Mouse (Mus musculus): Measurements from ENCODE around the gene Nav2.

Nav2 gene

GRCm38 (mm10) chr7:49398020-49398516 is 489.6 kb downstream of the Nav2 start:
- DNase-seq (ENCODE audit: low spot score) = no peak

DNA sequence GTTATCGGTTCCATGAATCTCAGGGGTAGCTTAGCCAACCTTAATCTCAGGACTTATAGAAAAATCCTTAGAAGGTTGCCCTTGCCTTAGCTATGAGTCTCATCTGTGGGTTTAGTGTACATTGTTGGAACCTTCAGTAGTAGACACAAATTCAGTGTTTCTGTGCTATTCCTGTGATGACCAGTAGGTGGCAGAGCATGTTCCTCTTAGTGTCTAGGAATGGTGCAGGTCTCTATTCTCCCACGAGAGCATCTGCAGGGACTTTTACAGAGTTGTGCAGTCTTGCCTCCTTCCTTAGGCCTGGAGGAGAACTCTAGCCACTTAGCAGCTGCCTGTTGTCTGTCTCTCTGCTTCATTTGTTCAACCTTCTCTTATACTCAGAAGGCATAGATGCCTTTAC is 490.8 kb downstream of the Nav2 start:
- peak; percentile 61 for DNase-seq (ENCODE audit: low spot score)

DNA sequence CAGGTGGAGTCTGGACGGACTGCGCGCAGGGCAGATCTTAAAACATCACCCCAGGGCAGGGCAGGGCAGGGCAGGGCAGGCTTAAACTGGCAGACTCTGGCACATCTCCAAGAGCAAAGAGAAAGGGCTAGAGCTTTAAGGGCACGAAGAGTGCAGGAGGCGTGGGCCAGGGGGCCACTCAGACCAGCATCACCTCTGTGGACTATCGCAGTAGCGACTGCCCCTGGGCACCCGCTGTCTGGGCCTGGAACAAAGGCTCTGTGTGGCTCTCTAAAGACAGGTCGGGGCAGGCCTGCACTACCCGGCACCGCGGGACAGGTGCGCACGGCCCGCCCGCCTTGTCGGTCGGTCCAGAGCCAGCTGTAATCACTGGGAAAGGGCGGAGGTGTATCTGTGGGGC is 491.9 kb downstream of the Nav2 start:
- no peak for DNase-seq (ENCODE audit: low spot score)

DNA sequence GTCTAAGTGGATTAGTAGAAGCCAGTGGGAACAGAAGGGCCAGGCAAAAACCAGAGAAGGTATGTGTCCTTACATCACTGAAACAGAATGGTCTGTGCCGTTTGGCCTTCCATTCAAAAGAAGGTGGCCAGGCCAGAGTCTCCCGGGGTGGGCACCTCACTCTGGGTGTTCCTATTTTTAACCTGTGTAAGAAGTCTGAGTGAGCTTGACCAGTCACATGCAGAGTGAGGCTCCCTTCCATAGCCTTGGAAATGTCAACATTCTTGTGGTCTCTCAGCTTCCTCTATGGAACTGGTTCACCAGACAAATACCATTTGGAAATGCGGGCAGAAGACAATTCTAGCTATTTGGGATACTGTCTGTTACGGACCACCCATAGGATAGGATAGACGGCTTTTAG is 494.0 kb downstream of the Nav2 start:
- DNase-seq (ENCODE audit: low spot score) = no peak

- DNase-seq (ENCODE audit: low spot score) = no peak
Observed at GRCm38 (mm10) chr7:49407688-49408087, 499.2 kb downstream of the Nav2 start.

DNA sequence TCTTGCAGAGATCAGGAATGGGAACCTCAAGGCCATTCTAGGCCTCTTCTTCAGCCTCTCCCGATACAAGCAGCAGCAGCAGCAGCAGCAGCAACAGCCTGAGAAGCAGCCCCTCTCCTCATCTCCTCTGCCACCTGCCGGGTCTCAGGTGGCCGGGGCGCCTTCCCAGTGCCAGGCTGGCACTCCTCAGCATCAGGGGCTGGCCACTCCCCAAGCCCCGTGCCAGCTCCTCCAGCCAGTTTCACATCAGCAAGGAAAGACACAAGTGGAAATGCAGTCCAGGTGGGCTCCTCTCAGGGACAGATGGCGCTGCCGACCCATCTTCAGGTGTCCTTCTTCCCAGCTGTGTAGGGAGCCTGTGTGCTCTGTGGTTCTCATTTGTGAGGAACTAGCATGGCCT is 500.1 kb downstream of the Nav2 start:
- DNase-seq (ENCODE audit: low spot score) = no peak

DNA sequence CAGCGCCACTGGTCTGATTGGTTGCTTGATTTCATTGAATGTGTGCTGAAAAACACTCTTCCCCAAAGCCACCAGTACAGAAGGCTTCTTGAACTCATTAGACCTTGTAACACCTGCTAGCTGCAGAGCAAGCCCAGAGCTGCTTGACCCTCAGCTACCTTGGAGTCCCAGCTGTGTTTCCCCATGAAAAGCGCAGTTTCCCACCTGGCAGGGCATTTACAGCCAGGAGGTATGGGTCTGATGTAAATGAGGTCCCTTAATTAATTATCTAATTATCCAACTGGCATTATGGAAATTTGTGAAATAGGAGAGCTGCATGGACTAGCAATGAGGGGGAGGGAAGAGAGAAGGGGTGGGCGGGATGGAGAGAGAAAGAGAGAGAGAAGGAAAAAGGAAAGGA is 500.7 kb downstream of the Nav2 start:
- DNase-seq (ENCODE audit: low spot score) = no peak

DNA sequence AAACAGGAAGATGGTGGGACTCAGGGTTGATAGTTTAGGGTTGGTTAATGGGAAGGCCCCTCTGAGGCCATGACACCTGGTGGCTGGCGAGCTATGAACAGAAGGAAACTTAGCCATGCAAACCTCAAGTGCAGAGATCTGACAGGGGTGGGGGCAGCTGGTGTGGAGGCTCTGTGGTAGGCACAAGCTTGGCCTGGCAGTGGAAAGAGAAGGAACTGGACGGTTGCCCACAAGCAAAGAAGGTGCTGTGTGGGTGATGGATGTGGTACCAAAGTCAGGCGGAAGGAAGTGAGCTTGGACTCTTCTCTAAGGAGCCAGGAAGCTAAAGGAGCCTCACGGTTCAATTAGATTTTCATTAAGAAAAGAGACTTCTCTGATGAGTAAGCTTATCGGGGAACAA is 501.7 kb downstream of the Nav2 start:
- no peak for DNase-seq (ENCODE audit: low spot score)

DNA sequence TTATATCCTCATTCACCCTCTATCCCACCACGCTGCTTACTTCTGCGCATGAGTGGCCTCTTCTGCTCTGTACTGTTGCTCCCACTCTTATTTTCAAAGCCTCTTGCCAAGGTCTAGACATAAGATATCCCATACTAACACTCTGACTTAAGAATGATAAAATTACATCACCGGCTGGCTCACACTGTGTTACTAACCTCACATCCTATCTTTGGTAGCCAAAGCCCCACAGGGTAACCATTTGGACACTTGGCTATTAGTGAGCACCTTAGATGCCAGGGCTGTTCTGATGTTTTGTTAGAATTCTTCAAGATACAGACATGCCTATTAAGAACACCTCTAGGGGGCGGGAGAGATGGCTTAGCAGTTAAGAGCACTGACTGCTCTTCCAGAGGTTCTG is 502.4 kb downstream of the Nav2 start:
- DNase-seq (ENCODE audit: low spot score) = no peak

DNA sequence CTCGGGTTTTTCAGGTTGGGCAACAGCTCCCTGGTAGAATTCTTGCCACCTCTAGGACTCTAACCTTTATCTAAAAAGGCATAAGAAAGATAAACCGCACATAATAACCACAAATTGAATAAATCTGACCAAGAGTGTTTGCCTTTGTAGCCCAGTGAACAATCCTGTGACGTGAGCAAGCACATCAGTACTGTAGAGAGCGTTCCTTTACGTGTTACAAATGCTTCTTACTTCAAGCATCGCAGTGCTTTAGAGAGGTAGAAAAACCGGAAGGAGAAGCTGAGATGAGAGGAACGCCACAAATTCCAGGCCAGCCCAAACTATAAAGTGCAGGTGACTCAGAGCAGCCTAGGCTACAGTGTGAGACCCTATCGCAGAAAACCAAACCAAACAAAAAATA is 503.3 kb downstream of the Nav2 start:
- no peak for DNase-seq (ENCODE audit: low spot score)

- no peak for DNase-seq (ENCODE audit: low spot score)
Observed at GRCm38 (mm10) chr7:49415131-49415530, 506.6 kb downstream of the Nav2 start.

GRCm38 (mm10) chr7:49415716-49416115 is 507.2 kb downstream of the Nav2 start:
- DNase-seq (ENCODE audit: low spot score) = no peak

DNA sequence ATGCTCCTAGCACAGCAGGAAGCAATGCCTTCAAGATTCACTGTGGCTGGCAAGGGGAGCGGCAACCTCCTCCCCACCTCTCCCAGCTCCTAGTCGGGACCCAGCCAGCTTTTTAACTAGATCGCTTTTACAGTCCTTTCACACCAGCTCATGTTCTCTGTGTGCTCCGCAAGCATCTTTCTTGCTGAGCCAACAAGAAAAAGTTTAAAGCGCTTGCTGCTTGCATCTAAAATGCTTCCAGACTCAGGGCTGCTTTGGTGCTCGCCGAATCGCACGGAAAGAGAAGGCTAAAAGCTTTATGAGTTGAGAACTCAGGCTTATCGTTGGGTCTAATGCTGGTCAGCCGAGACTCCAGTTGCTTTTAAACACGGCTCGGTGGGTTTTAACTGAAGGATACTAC is 510.3 kb downstream of the Nav2 start:
- no peak for DNase-seq (ENCODE audit: low spot score)

DNA sequence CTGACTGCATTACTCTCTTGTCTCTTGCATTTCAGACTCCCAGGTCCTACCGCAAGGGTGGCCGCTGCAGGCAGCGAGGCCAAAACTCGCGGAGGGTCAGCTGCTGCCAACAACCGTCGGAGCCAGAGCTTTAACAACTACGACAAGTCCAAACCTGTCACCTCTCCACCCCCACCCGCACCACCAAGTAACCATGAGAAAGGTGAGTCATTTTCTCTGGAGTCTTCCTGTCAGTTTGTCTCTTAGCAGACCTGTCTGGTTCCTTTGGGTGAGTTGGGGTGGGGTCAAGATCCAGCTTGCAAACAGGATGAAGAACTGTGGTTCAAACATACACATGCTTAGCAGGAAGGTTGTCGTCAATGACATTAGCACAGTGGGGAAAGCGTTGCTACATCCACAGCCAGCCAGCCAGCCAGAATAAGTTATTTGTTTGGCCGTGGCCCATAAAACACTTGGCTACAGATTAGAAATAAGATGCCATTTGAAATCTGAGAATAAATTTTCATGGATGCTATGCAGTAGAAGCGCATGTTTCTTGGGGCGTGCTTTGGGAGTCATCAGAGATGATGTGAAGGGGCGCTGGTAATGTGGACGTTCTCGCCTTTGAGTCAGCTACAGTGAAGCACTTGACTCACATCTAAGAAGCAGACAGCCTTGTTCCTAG is 511.8 kb downstream of the Nav2 start:
- no peak for DNase-seq (ENCODE audit: low spot score)

DNA sequence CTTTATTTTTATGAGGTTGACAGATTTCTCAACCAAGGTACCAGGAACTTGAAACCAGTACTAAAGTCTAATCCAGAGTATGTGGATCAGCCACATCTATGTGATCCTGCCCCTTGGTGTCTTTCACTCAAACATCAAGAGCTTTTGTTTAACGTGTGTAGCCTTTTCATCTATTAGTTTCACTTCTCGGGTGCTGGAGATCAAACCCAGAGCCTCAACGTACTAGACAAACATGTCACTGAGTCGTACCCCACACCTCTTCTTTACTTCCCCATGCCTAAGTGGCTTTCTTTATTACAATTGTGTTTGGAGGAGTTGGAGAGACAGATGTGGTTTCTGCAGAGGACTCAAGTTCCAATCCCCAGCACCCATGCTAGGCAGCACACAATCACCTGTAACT is 512.7 kb downstream of the Nav2 start:
- DNase-seq (ENCODE audit: low spot score) = no peak

DNA sequence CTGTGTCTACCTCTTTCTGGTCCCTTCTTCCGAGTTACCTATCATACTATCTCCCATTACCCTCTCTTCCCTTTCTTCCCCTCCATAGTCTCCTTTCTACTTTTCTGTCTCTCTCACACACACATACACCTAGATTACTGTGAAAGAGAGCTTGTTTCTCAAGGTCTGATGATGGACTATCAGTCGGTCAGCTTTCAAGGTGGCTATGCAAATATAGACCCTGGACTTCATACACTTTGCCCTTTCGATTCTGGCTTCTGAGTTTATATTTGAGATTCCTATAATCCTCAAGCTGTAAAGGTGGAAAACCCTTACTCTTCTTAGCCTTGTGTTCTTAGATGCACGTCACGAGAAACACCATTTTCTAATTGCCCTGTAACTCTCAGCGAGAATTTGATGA is 515.4 kb downstream of the Nav2 start:
- DNase-seq (ENCODE audit: low spot score) = no peak

- peak; percentile 61 for DNase-seq (ENCODE audit: low spot score)
Observed at GRCm38 (mm10) chr7:49426060-49426459, 517.5 kb downstream of the Nav2 start.

GRCm38 (mm10) chr7:49427843-49428242 is 519.3 kb downstream of the Nav2 start:
- no peak for DNase-seq (ENCODE audit: low spot score)

- DNase-seq (ENCODE audit: low spot score) = peak; percentile 8
Observed at GRCm38 (mm10) chr7:49428947-49429346, 520.4 kb downstream of the Nav2 start.

- DNase-seq (ENCODE audit: low spot score) = no peak
Observed at GRCm38 (mm10) chr7:49430808-49431207, 522.3 kb downstream of the Nav2 start.

GRCm38 (mm10) chr7:49433945-49434344 is 525.4 kb downstream of the Nav2 start:
- no peak for DNase-seq (ENCODE audit: low spot score)

DNA sequence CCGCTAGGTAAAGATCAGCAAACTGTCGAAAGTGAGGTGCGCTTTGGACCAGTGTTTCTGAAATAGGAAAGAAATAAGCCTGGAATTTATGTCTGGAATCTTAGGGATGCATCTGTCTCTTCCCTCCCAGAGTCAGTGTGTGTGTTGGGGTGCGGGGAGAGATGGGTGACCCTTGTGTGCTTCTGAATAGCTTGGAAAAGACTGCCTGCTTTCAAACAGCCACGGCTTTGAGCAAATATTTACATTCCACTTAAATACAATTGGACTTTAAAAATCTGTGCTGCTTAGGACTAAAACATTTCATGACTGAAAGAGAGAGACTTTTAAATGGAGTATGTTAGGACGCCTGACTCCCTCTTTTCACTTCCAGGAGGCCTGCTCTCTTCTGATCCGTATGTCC is 528.0 kb downstream of the Nav2 start:
- DNase-seq (ENCODE audit: low spot score) = no peak

DNA sequence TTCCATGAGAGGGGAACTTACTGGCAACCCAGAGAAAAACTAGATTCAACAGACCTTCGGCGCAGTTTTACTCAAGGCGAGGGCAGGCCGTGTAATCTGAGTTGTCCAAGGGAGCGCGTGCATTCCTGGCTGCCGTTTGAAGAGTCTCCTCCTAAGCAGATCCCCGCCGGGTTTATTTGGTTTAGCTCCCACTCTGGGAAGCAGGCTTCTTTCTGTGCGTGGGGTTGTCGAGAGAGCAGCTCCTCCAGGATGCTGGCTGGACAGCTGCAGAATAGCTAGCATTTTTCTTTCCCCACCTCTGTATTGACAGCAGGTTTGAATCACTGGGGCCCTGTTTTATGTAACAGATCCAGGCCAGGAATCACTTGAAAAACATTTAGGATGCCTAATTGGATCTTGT is 529.4 kb downstream of the Nav2 start:
- DNase-seq (ENCODE audit: low spot score) = no peak

DNA sequence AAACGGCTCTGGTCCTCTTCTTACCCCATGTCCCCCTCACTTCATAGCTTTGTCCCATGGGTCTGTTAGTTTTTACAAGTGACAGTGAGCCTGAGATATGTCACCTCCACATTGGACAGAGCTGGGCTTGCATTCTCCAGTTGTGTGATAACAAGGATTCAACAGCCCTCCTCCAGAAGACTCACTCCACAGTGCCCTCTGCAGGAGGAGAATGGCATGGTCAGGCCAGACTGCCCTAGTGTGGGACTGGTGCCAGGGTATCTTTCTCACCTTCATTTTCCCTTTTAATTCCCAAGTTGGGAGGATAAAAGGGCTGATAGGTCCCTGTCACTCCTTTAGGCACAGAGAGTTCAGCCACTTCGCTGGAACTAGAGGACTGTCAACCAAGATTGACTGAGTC is 530.6 kb downstream of the Nav2 start:
- peak; percentile 8 for DNase-seq (ENCODE audit: low spot score)
